Mouse (Mus musculus): ENCODE results near the gene Dld. TPM values are rescaled to one million over a fixed set of nuclear protein-coding genes. Genes with fewer than 3 reads are reported as not detected.

The Dld gene
- polyA plus RNA-seq, 1 experiment: 2.8 TPM

DNA sequence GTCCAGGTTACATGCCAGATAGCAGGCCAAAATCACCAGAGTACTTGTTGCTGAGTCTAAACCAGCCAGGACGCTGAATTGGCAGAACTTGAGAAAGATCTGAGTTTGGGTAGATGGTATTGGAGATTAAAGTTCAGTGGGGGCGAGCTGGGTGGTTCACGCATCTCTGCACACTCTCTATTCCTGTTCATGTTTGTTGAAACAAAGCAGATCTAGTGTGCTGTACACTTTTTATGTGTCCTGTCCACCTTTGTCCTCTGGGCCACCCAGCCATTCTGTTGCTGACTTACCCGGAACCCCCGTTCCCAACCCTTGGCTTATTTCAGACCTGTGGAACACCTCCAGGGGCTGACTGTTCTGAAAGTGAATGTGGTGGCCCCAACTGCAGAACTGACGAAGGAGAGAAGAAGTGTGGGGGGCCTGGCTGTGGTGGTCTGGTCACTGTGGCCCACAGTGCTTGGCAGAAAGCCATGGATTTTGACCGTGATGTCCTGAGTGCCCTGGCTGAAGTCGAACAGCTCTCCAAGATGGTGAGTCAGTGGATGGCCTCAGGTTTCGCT is 28.0 kb downstream of the Dld start:
- H3K36me3 ChIP-seq (replicated peaks; ENCODE audit: low read length): no peaks in the 10 kb centered on the region
- no peaks in the 10 kb centered on the region for H3K9me3 ChIP-seq
- no peak overlapping the region for H3K4me3 ChIP-seq (replicated peaks)
- H3K27me3 ChIP-seq (replicated peaks): peaks cover 5% of the 10 kb centered on the region
- peaks cover 5% of the 10 kb centered on the region for H3K4me1 ChIP-seq
- TF ChIP-seq FLI1 (IDR thresholded peaks at IDR 0.05; ENCODE audit: low read length) (no peak), GATA1 (IDR thresholded peaks at IDR 0.05; ENCODE audit: borderline replicate concordance, low read length) (no peak)

DNA sequence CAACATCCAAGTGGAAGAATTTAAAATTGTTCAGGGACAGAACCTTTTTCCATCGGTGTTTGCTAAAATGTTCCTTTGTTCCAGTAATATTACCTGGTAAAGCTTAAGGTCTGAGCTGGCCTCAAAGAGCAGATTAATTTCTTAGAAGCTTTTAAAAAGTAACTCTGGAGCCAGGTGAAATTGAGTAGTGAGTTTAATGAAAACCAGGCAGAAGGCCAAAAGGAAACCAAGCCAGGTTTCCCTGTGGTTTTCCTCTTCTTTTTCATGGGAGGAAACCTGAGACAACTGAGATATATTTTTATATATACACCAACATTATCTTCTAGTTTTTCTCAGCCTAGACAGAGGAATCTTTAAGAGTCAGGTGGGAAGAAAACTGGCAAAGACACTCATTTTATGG is 29.7 kb downstream of the Dld start:
- Histone ChIP-seq H3K27me3 (replicated peaks) (peaks cover 7% of the 10 kb centered on the region), H3K9me3 (no peaks in the 10 kb centered on the region), H3K4me3 (replicated peaks) (no peak overlapping the region), H3K4me1 (peaks cover 5% of the 10 kb centered on the region), H3K36me3 (replicated peaks; ENCODE audit: low read length) (no peaks in the 10 kb centered on the region)
- TF ChIP-seq GATA1 (IDR thresholded peaks at IDR 0.05; ENCODE audit: borderline replicate concordance, low read length) (no peak), FLI1 (IDR thresholded peaks at IDR 0.05; ENCODE audit: low read length) (no peak)

DNA sequence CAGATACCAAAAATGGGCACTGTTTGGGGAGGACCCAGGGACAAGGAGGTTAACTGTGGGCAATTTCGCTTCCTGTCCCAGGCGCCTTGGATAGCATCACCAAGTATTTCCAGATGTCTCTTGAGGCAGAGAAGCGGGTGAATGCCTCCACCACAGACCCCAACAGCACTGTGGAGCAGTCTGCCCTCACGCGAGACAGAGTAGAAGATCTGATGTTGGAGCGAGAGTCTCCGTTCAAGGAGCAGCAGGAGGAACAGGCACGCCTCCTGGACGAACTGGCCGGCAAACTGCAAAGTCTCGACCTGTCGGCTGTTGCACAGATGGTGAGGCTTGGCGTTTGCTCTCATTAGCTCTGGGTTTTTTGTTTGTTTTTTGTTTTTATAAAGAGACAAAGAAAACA is 30.4 kb downstream of the Dld start:
- Histone ChIP-seq H3K9me3 (no peaks in the 10 kb centered on the region), H3K4me1 (peaks cover 5% of the 10 kb centered on the region), H3K36me3 (replicated peaks; ENCODE audit: low read length) (no peaks in the 10 kb centered on the region), H3K27me3 (replicated peaks) (peaks cover 7% of the 10 kb centered on the region), H3K4me3 (replicated peaks) (no peak overlapping the region)
- TF ChIP-seq FLI1 (IDR thresholded peaks at IDR 0.05; ENCODE audit: low read length): no peak
- TF ChIP-seq GATA1 (IDR thresholded peaks at IDR 0.05; ENCODE audit: borderline replicate concordance, low read length): no peak

DNA sequence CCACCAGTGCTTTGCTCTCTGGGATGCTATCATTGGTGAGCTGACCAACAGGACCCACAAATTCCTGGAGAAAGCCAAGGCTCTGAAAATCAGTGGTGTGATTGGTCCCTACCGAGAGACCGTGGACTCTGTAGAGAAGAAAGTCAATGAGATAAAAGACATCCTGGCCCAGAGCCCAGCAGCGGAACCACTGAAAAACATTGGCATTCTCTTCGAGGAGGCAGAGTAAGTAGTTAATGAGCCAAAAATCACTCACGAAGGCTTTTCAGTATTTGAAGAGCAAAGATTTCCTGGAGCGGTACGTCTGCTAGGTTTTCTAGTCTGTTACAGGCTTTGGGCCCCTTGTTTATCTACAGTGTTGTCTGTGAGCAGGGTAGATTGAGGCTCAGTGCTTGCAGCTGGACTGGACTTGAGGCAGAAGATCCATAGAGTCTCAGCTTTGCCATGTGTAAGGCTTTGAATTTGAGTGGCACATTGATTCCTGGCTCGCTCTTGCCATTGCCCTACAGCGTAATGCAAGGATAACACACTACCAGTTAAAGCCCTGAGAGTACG is 32.8 kb downstream of the Dld start:
- Histone ChIP-seq H3K4me1 (peaks cover 5% of the 10 kb centered on the region), H3K27me3 (replicated peaks) (peaks cover 5% of the 10 kb centered on the region), H3K36me3 (replicated peaks; ENCODE audit: low read length) (no peaks in the 10 kb centered on the region), H3K4me3 (replicated peaks) (no peak overlapping the region), H3K9me3 (no peaks in the 10 kb centered on the region)
- TF ChIP-seq FLI1 (IDR thresholded peaks at IDR 0.05; ENCODE audit: low read length) (no peak), GATA1 (IDR thresholded peaks at IDR 0.05; ENCODE audit: borderline replicate concordance, low read length) (no peak)

DNA sequence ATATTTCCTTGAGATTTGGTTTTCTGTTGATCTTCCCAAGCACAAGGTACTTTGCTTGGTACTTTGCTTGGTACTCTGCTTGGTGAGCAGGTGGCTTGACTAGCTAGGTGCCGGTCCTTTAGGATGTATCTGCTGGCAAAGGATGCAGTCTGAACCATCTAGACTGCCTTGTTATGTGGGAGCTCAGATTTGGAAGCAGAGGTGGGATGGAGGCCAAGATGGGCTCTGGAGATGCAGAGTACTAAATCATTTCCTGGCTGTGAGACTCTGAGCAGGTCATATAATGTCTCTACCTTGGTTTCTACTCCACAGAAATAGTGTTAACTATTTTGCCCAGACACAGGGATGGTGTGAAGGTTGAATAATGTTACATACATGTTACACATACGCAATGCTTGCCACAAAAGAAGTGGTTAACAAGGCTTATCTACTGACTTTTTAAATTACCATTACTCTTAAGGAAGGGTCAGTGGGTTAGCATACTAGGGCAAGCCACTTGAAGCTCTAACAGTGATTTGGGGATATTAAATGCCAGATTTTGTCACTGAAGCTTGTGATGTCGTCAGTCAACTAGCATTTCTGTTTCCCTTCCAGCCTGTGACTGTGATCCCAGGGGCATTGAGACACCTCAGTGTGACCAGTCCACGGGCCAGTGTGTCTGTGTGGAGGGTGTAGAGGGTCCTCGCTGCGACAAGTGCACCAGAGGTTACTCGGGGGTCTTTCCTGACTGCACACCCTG is 33.4 kb downstream of the Dld start:
- Histone ChIP-seq H3K4me1 (peaks cover 5% of the 10 kb centered on the region), H3K4me3 (replicated peaks) (no peak overlapping the region), H3K27me3 (replicated peaks) (peaks cover 6% of the 10 kb centered on the region), H3K9me3 (no peaks in the 10 kb centered on the region), H3K36me3 (replicated peaks; ENCODE audit: low read length) (no peaks in the 10 kb centered on the region)
- TF ChIP-seq GATA1 (IDR thresholded peaks at IDR 0.05; ENCODE audit: borderline replicate concordance, low read length) (no peak), FLI1 (IDR thresholded peaks at IDR 0.05; ENCODE audit: low read length) (no peak)

DNA sequence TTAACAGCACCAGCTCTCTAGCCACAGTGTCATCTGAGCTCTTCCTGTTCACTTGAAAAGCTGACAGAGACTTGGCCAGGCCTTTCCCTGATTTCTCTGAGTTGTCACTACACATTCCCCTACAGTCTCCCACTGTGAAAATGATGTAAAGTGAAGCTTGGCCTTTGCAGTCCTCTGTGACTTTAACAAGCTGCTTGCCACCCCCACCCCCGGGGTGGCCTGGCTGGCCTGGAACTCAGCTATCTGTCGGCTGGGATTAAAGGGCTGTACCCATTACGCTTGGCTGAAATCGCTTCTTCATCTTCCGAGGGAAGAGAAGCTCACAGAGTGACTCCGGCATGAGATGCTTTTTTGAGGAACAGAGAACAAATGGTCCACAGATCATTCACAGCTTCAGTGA is 35.3 kb downstream of the Dld start:
- TF ChIP-seq FLI1 (IDR thresholded peaks at IDR 0.05; ENCODE audit: low read length): no peak
- TF ChIP-seq GATA1 (IDR thresholded peaks at IDR 0.05; ENCODE audit: borderline replicate concordance, low read length): no peak
- Histone ChIP-seq H3K36me3 (replicated peaks; ENCODE audit: low read length) (no peaks in the 10 kb centered on the region), H3K27me3 (replicated peaks) (peaks cover 6% of the 10 kb centered on the region), H3K4me3 (replicated peaks) (no peak overlapping the region), H3K4me1 (no peaks in the 10 kb centered on the region; the same call in 1 of the 2 replicates), H3K9me3 (no peaks in the 10 kb centered on the region)

DNA sequence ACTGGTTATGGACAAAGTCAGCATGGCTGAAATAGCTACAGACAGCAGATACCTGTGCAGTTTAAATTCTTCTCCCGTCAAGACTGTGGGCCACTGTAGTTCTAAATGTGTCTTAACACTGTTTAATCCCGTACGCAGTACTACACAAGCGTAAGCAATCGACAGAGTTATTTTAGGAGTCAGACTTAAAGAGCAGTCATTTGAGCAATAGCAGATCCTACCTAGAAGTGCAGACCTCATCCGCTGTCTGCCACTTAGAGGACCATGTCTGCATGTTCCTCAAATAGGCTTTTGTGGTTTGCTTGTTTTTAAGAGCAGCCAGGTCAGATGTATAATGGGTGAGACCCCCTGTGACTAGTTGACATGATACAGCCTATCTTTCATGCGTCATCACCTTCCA is 36.9 kb downstream of the Dld start:
- TF ChIP-seq GATA1 (IDR thresholded peaks at IDR 0.05; ENCODE audit: borderline replicate concordance, low read length) (no peak), FLI1 (IDR thresholded peaks at IDR 0.05; ENCODE audit: low read length) (no peak)
- H3K36me3 ChIP-seq (replicated peaks; ENCODE audit: low read length): no peaks in the 10 kb centered on the region
- H3K4me3 ChIP-seq (replicated peaks): no peak overlapping the region
- peaks cover 3% of the 10 kb centered on the region for H3K27me3 ChIP-seq (replicated peaks)
- H3K4me1 ChIP-seq: no peaks in the 10 kb centered on the region; the same call in 1 of the 2 replicates
- no peaks in the 10 kb centered on the region for H3K9me3 ChIP-seq

DNA sequence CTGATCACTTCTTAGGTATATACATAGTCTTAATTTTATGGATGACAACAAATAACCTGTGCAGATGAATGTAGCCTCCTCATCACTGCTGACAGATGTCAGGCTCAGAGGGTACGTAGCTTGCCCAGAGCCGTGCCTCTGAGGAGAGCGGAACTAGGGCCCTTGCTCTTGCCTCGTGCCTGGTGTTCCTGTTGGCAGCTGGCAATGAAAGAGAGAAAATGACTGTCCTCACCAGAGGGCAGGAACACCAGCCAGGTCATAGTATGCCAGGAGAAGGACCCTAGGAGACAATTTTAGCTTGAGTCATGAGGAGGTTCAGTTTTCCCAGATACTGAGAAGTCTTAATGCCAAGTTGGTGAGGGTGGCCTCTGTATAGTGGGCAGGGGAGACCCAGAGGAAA is 38.1 kb downstream of the Dld start:
- peaks cover 3% of the 10 kb centered on the region for H3K27me3 ChIP-seq (replicated peaks)
- no peaks in the 10 kb centered on the region; the same call in 1 of the 2 replicates for H3K4me1 ChIP-seq
- H3K9me3 ChIP-seq: no peaks in the 10 kb centered on the region
- H3K36me3 ChIP-seq (replicated peaks; ENCODE audit: low read length): no peaks in the 10 kb centered on the region
- TF ChIP-seq FLI1 (IDR thresholded peaks at IDR 0.05; ENCODE audit: low read length) (no peak), GATA1 (IDR thresholded peaks at IDR 0.05; ENCODE audit: borderline replicate concordance, low read length) (no peak)
- no peak overlapping the region for H3K4me3 ChIP-seq (replicated peaks)

DNA sequence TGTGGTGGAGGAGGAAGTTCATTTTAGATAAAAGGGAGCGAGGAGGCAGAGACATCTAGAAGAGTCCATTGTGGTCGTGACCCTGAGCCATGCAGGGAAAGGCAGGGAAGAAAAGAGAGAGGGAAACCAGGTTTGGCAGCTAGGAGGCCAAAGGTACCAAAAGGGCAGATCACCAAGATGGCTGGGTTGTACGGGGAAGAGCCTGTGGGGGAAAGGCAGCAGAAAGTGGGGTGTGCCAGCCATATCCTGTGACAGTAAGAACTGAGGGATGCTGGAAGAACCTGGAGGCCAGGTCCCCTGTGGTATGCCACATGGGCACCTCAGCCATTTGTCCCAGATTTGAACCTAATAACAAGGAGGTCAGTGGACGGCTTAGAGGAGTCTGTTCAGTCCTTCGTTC is 39.0 kb downstream of the Dld start:
- no peaks in the 10 kb centered on the region; the same call in 1 of the 2 replicates for H3K4me1 ChIP-seq
- H3K27me3 ChIP-seq (replicated peaks): peaks cover 3% of the 10 kb centered on the region
- no peak overlapping the region for H3K4me3 ChIP-seq (replicated peaks)
- TF ChIP-seq GATA1 (IDR thresholded peaks at IDR 0.05; ENCODE audit: borderline replicate concordance, low read length): no peak
- TF ChIP-seq FLI1 (IDR thresholded peaks at IDR 0.05; ENCODE audit: low read length): no peak
- H3K36me3 ChIP-seq (replicated peaks; ENCODE audit: low read length): no peaks in the 10 kb centered on the region
- H3K9me3 ChIP-seq: no peaks in the 10 kb centered on the region

DNA sequence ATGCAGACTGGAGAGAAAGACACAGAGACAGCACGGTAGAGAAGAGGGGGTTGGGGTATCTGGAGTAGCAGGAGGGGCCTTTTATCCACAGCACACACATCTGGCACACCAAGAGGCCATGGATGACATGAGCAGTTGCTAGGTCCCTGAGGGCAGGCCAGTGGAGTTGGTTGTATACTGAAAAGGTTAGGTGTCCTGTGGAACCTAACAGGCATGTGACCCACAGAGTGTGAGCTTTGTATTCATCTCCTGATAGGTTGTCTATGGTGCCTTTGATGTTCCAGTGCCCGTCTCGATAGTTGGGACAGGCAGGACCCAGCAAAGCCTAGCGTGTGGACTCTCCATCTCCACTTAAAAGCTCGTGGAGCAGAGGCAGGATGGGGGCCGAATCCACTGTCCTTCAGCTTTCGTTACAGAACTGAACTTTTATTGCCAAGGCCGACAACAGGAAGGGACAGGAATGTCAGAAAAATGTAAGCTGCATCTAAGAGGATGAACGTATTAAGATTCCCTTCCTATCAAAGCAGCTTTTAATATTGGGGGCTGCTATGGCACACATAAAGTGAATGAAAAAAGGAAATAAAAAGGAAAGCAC is 39.5 kb downstream of the Dld start:
- Histone ChIP-seq H3K36me3 (replicated peaks; ENCODE audit: low read length) (no peaks in the 10 kb centered on the region), H3K4me1 (no peaks in the 10 kb centered on the region; the same call in 1 of the 2 replicates), H3K27me3 (replicated peaks) (peaks cover 1% of the 10 kb centered on the region), H3K4me3 (replicated peaks) (no peak overlapping the region), H3K9me3 (no peaks in the 10 kb centered on the region; the same call in 1 of the 2 replicates)
- TF ChIP-seq FLI1 (IDR thresholded peaks at IDR 0.05; ENCODE audit: low read length) (no peak), GATA1 (IDR thresholded peaks at IDR 0.05; ENCODE audit: borderline replicate concordance, low read length) (no peak)
